Mouse (Mus musculus) heart, embryonic 14.5 days (tissue): Measurements from ENCODE around the gene Zbtb9. TPM values are rescaled to one million over a fixed set of nuclear protein-coding genes. Genes with fewer than 3 reads are reported as not detected.

Source experiments
- ATAC-seq: fragments of 200-750 bp; cut with Nextera tagmentation; 2 replicates; pipeline ENCODE4 v1.8.0; 2017; ENCODE audit warnings: low read depth, moderate TSS enrichment; ENCODE audit not compliant: insufficient number of reproducible peaks, insufficient read depth, low FRiP score
- H3K27ac ChIP-seq, 2 experiments: fragments of 200-500 bp in 1 of 2; fragments of 300-500 bp in 1 of 2; sonication (generic) in 1 of 2; replicated peaks in 1 of 2; 2 replicates each; pipeline ENCODE4 v1.5.1; 2012 to 2014; ENCODE audit warnings: low read depth in 2 of 2, low read length in 2 of 2, control low read depth in 1 of 2, mild to moderate bottlenecking in 1 of 2, mixed read lengths in 1 of 2; ENCODE audit not compliant: control insufficient read depth in 1 of 2, insufficient read depth in 1 of 2
- H3K27me3 ChIP-seq: fragments of 300-500 bp; sonication (generic); 2 replicates; pipeline ENCODE4 v1.6.1; 2014; ENCODE audit warnings: mild to moderate bottlenecking, low read length, control low read depth; ENCODE audit not compliant: control insufficient read depth, insufficient read depth
- H3K36me3 ChIP-seq: fragments of 300-500 bp; sonication (generic); 2 replicates; pipeline ENCODE4 v1.6.1; 2014; ENCODE audit warnings: mild to moderate bottlenecking, control low read depth, low read length, mixed read lengths; ENCODE audit not compliant: control insufficient read depth, insufficient read depth
- H3K4me1 ChIP-seq, 2 experiments: fragments of 200-500 bp in 1 of 2; fragments of 300-500 bp in 1 of 2; sonication (generic) in 1 of 2; 2 replicates each; pipeline ENCODE4 v1.6.1; 2012 to 2014; ENCODE audit warnings: low read length in 2 of 2, control low read depth in 1 of 2, mixed read lengths in 1 of 2; ENCODE audit not compliant: control insufficient read depth in 2 of 2, insufficient read depth in 2 of 2
- H3K4me2 ChIP-seq: fragments of 300-500 bp; sonication (generic); 2 replicates; pipeline ENCODE4 v1.6.1; 2014; ENCODE audit warnings: mild to moderate bottlenecking, low read length
- H3K4me3 ChIP-seq, 2 experiments: fragments of 200-500 bp in 1 of 2; fragments of 300-500 bp in 1 of 2; sonication (generic) in 1 of 2; 2 replicates each; pipeline ENCODE4 v1.5.1; 2012 to 2014; ENCODE audit warnings: low read length in 2 of 2, mild to moderate bottlenecking in 2 of 2, control low read depth in 1 of 2, low read depth in 1 of 2, moderate library complexity in 1 of 2; ENCODE audit not compliant: control insufficient read depth in 1 of 2, insufficient read depth in 1 of 2
- H3K9ac ChIP-seq: fragments of 300-500 bp; sonication (generic); 2 replicates; pipeline ENCODE4 v1.6.1; 2014; ENCODE audit warnings: mild to moderate bottlenecking, low read length
- H3K9me3 ChIP-seq: fragments of 300-500 bp; sonication (generic); 2 replicates; pipeline ENCODE4 v1.6.1; 2016; ENCODE audit warnings: low read length, control low read depth; ENCODE audit not compliant: control insufficient read depth
- WGBS: fragments of 180-500 bp; shearing (Covaris S2); extraction: QIAGEN DNeasy Blood & Tissue Kit; methylation state at CpG from one replicate; pipeline ENCODE4 v1.1.7; 2014; 5-methylcytosine and 5-hydroxymethylcytosine counted together
- polyA plus RNA-seq: library from polyadenylated mRNA; unstranded; fragments of >200 nt; fragmentation: Nextera tagmentation; extraction: Ambion mirVana; gene quantifications from 2 replicates; pipeline ENCODE4 v1.2.1, GENCODE M21; 2014

Zbtb9 gene
- polyA plus RNA-seq, 1 experiment from 2014 or later = 6.8 TPM

DNA sequence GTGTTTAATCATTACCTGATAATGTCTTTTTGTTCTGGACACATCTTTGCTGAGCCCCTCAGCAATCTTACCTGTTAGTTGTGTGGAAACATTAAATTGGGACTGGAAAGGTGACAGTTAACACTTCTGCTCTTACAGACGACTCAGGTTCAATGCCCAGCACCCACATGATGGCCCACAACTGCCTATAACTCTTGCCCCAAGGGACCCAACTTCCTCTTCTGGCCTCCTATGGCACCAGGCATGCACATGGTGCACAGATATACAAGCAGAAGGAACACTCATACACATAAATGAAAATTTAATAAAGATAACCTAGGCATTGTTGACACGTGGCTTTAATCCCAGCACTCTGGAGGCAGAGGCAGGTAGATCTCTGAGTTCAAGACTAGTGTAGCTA lies 6.5 kb downstream of the Zbtb9 start:
- no peak for ATAC-seq
- Histone ChIP-seq H3K9me3 (no peaks in the 10 kb centered on the region), H3K27ac (no peak overlapping the region), H3K36me3 (peaks cover 47% of the 10 kb centered on the region), H3K9ac (no peak overlapping the region), H3K4me2 (no peak overlapping the region), H3K4me1 (peaks cover 3% of the 10 kb centered on the region in 2 experiments; a peak in 1 of 4 replicates), H3K27me3 (no peaks in the 10 kb centered on the region), H3K4me3 (no peak overlapping the region)
- 69% methylated on average over 2 of the region's 2 CpGs for WGBS

DNA sequence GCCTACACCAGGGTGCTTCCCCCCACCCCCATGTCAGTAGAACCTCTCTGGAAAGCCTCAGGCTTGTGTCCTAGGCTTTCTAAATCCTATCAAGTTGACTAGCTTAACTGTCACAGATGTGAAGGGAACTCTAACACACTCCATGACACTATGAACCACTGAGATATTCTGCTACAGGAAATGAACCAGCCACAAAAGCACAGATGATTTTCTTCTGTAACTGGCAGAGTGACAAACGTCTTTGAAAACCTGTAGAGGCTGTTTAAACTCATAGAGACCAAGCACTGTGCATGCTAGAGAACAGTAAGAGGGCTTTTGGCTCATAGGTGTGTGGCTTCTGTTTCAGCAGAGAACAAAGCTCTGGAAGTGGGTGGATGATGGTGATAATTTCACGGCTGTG lies 8.1 kb downstream of the Zbtb9 start:
- H3K4me3 ChIP-seq = no peak overlapping the region
- 0 out of 4 replicates have a peak, but pooled peaks cover 0 to 3% of the 10 kb centered on the region in 2 experiments for H3K4me1 ChIP-seq
- H3K27ac ChIP-seq = no peak overlapping the region
- no peaks in the 10 kb centered on the region for H3K27me3 ChIP-seq
- H3K9me3 ChIP-seq = no peaks in the 10 kb centered on the region
- peaks cover 31% of the 10 kb centered on the region for H3K36me3 ChIP-seq
- 38% methylated on average over 2 of the region's 2 CpGs for WGBS
- H3K4me2 ChIP-seq = no peak overlapping the region
- ATAC-seq = no peak
- no peak overlapping the region for H3K9ac ChIP-seq

DNA sequence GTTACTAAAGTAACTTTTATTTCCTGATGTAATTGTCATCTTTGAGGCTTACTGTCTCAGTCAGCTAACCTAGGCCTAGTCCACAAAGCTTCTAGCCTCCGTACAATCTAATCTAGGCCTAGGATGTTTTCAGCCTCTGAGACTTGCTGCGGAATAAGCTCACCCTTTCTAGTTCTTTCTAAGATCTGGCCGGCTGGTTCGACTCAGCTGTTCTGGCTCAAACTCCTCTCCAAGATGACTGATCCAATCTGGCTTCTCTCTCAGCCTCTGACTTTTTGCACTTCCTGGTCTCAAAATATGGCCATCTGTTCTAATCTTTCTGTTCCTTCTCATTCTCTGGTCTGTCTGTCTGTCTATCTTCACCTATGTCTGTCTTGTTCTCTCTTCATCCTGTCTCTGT lies 10.4 kb downstream of the Zbtb9 start:
- no peaks in the 10 kb centered on the region for H3K9me3 ChIP-seq
- peaks cover 11% of the 10 kb centered on the region for H3K36me3 ChIP-seq
- no peak overlapping the region for H3K27ac ChIP-seq
- 82% methylated on average over 4 of the region's 4 CpGs for WGBS
- H3K4me3 ChIP-seq = no peak overlapping the region
- H3K27me3 ChIP-seq = no peaks in the 10 kb centered on the region
- ATAC-seq = no peak
- no peak overlapping the region for H3K9ac ChIP-seq
- 0 out of 4 replicates have a peak, but pooled peaks cover 0 to 3% of the 10 kb centered on the region in 2 experiments for H3K4me1 ChIP-seq
- H3K4me2 ChIP-seq = no peak overlapping the region

DNA sequence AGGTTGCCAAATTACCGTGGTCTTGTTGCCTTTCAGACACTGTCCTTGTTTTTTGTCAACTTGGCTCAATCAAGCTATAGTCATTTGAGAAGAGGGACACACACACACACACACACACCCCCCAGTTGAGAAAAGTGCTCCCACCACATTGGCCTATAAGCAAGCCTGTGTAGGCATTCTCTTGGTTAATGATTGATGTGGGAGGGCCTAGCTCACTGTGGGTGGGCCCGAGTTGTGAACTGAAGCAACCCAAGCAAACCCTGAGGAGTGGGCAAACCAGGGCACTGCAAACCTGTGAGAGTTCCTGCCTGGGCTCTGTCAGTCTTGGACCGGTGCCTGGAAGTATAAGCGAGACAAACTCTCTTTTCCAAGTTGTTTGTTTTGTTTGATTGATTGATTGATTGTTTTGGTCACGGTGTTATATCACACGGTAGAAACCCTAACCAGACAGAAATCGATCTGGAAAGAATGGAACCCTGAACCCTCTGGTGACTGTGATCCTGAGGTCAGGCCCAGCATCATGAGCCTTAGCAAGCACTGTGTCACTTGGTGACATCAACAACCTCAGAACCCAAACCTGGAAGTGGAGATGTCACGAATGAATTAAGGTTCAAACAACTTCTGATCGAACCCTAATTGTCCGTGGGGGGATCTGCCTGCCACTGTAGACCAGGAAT lies 12.7 kb downstream of the Zbtb9 start:
- Histone ChIP-seq H3K27me3 (no peaks in the 10 kb centered on the region), H3K9me3 (no peaks in the 10 kb centered on the region), H3K4me2 (no peak overlapping the region), H3K4me3 (no peak overlapping the region), H3K36me3 (no peaks in the 10 kb centered on the region), H3K27ac (no peak overlapping the region), H3K9ac (no peak overlapping the region), H3K4me1 (0 out of 4 replicates have a peak, but pooled peaks cover 0 to 2% of the 10 kb centered on the region in 2 experiments)
- ATAC-seq = no peak
- WGBS = 85% methylated on average over 10 of the region's 10 CpGs

DNA sequence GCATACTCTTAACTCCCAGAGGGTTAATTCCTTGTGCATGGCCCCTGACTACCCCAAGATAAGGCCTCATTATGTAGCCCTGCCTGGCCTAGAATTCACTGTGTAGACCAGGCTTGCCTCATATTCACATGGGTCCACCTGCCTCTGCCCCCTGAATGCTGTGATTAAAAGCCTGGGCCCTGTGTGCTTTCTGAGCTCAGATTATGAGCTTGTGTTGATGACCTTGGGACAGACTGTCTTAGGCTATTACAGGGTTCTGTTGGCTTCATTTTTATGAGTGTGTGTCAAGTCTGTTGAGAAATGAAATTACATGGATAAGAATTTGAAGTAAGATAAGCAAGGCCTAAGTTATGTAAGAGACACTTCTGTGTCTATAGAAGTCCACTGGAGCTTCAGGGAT lies 17.6 kb downstream of the Zbtb9 start:
- Histone ChIP-seq H3K9me3 (no peaks in the 10 kb centered on the region), H3K9ac (no peak overlapping the region), H3K4me3 (no peak overlapping the region), H3K27me3 (no peaks in the 10 kb centered on the region), H3K4me1 (peaks cover 12 to 13% of the 10 kb centered on the region in 2 experiments), H3K4me2 (no peak overlapping the region), H3K36me3 (no peaks in the 10 kb centered on the region), H3K27ac (no peak overlapping the region)
- no peak for ATAC-seq

DNA sequence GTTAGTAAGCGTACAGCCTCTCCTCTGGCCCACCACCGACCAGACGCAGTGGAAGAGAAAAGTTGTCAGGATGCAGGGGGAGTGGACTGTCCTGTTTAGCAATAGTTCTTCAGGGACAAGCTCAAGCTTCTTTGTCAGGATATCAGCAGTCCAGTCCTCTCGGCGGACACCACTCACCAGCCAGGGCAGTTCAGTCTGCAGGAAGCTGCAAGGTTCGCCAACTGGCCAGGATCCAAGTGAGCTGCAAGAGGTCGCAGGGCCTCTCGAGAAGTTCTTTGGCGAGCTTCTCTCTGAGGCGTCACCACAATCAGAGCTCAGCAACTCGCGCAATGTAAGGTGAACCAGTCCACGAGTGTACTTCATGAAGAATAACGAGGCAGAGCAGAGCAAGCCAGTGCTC lies 21.4 kb downstream of the Zbtb9 start:
- Histone ChIP-seq H3K4me1 (peaks cover 17 to 18% of the 10 kb centered on the region in 2 experiments), H3K4me3 (no peak overlapping the region), H3K27ac (peak overlapping the region; percentile 56 to 64; a peak in 3 of 4 replicates), H3K4me2 (peak overlapping the region; percentile 27), H3K9me3 (no peaks in the 10 kb centered on the region), H3K36me3 (no peaks in the 10 kb centered on the region), H3K27me3 (no peaks in the 10 kb centered on the region), H3K9ac (no peak overlapping the region)
- ATAC-seq = peak; percentile 58
- WGBS = 38% methylated on average over 14 of the region's 14 CpGs

DNA sequence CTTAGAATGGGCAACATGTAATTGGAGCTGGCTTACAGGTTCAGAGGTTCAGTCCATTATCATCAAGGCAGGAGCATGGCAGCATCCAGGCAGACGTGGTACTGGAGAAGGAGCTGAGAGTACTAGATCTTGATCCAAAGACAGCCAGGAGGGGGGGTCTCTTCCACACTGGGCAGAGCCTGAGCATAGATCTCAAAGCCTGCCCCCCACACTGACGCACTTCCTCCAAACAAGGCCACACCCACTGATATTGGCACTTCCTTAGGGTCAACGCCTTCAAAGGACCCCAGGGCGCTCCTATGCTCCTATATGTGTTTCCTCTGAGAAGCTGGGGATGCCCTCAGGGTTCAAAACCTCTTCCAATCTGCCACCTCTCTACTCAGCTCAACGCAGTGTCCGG lies 22.0 kb downstream of the Zbtb9 start:
- 77% methylated on average over 6 of the region's 6 CpGs for WGBS
- H3K4me3 ChIP-seq = no peak overlapping the region
- peaks cover 18% of the 10 kb centered on the region in 2 experiments for H3K4me1 ChIP-seq
- no peak for ATAC-seq
- 0 out of 2 replicates have a peak overlapping the region, but pooled peaks have one; percentile 6 for H3K4me2 ChIP-seq
- no peaks in the 10 kb centered on the region for H3K36me3 ChIP-seq
- peak overlapping the region; percentile 56 to 64; a peak in 2 of 4 replicates for H3K27ac ChIP-seq
- H3K9me3 ChIP-seq = no peaks in the 10 kb centered on the region
- no peak overlapping the region for H3K9ac ChIP-seq
- no peaks in the 10 kb centered on the region for H3K27me3 ChIP-seq

DNA sequence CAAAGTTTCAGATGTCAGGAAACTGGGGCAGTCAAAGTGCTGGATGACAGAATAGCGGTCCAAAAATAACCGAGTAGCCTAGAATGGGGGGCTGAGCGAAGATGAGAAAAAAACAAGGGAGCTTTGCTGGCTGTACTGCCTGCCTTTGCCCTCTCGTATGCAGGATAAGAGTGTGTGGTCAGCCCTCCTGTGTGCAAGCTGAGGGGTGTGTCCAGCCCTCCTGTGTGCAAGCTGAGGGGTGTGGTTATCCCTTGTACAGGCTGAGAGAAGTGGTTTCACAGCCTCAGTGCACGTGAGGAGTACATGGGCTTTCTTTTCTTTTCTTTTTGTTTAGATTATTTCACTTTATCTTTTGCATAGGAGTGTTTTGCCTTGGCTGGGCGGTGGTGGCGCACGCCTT lies 22.6 kb downstream of the Zbtb9 start:
- peak overlapping the region; percentile 5 to 64; a peak in 2 of 4 replicates for H3K27ac ChIP-seq
- peaks cover 18 to 23% of the 10 kb centered on the region in 2 experiments for H3K4me1 ChIP-seq
- no peak for ATAC-seq
- H3K36me3 ChIP-seq = no peaks in the 10 kb centered on the region
- no peaks in the 10 kb centered on the region for H3K27me3 ChIP-seq
- no peaks in the 10 kb centered on the region for H3K9me3 ChIP-seq
- H3K4me2 ChIP-seq = 0 out of 2 replicates have a peak overlapping the region, but pooled peaks have one; percentile 6
- H3K9ac ChIP-seq = no peak overlapping the region
- 50% methylated on average over 8 of the region's 8 CpGs for WGBS
- no peak overlapping the region for H3K4me3 ChIP-seq
